8 mouse cellular contexts compared by ENCODE assay signal in the genomic region with DNA sequence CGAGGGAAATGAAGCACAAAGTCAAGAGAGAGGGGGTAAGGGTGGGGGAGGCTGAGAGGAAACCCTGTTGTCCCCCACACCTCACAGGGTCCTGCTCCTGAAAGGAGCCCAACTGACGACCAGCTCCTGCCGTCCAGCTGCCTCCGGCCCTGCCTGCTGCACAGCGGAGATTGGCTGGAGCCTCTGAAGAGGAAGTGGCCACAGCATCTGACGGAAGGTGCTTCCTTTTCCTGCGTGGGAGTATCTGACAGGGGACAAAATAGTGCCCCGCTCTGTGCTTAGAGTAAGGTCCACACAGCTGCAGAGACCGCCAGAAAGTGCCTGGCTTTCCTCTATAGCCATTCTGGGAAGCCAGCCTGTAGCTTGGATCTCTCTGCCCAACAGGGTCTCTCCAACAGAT. TPM values are rescaled to one million over a fixed set of nuclear protein-coding genes. Genes with fewer than 3 reads are reported as not detected.
DNase-seq lines count a peak whose midpoint lies in the region; ATAC-seq lines count a peak whose summit lies in the region.

No protein-coding gene starts in this region.

- H3K4me3 ChIP-seq in heart, embryonic 12.5 days: peak overlapping the region; percentile 22

- no peaks in the 10 kb centered on the region for H3K36me3 ChIP-seq in heart, embryonic 12.5 days

- 58% methylated on average over 9 of the region's 9 CpGs for WGBS in heart, embryonic 12.5 days

- no peaks in the 10 kb centered on the region for H3K4me1 ChIP-seq in heart, embryonic 12.5 days (replicated peaks)

- ATAC-seq in heart, embryonic 12.5 days (ENCODE audit: insufficient number of reproducible peaks, low FRiP score): 0 out of 2 replicates have a peak, but pooled peaks have one; percentile 25
- peak; percentile 70 for ATAC-seq in megakaryocyte progenitor cell, adult 5-6 weeks (replicated peaks; ENCODE audit: poor library complexity)

- H3K9me3 ChIP-seq in heart, embryonic 12.5 days (replicated peaks): no peaks in the 10 kb centered on the region

- no peak overlapping the region for H3K27ac ChIP-seq in heart, embryonic 12.5 days (ENCODE audit: poor library complexity, severe bottlenecking)

- DNase-seq in layer of hippocampus, adult 9-11 months: peak; percentile 53
- no peak for DNase-seq in layer of hippocampus, adult 9-10 months (ENCODE audit: low spot score)
- DNase-seq in kidney, postnatal 4 days: peak; percentile 55 to 70
- no peak for DNase-seq in urinary bladder, postnatal 4 days (ENCODE audit: low spot score in 2 of 2)
- no peak for DNase-seq in urinary bladder, adult 2 months (ENCODE audit: low spot score)
- no peak for DNase-seq in ovary, postnatal 36 days (ENCODE audit: low spot score)

- H3K4me2 ChIP-seq in heart, embryonic 12.5 days: peak overlapping the region; percentile 48

- 0 out of 2 replicates have a peak, but pooled peaks cover 3% of the 10 kb centered on the region for H3K27me3 ChIP-seq in heart, embryonic 12.5 days (replicated peaks)

- H3K9ac ChIP-seq in heart, embryonic 12.5 days: no peak overlapping the region

RNA-seq across cellular contexts. Expression of a gene that starts 36.9 kb away (rescaled TPM):
- 2.1 and 2.5 TPM in 2 replicates for polyA plus RNA-seq in heart, embryonic 12.5 days (2016; fragmentation: Nextera tagmentation; extraction: Ambion mirVana)
- 7.0 and 11.0 TPM in 2 replicates for total RNA-seq in megakaryocyte progenitor cell, adult 5-6 weeks (2015)
- 23.0 and 30.6 TPM in 2 replicates for total RNA-seq in megakaryocyte progenitor cell, adult 5-6 weeks (2017)
- 2.3 and 2.7 TPM in 2 replicates for polyA plus RNA-seq in urinary bladder, adult 2 months (2012; rRNA removed)

Comparison
In these comparisons a context has a peak if more than half of its experiments do, and no peak if none do; other contexts are left out.
1. DNase-seq: peak in layer of hippocampus, adult 9-11 months (single experiment) and kidney, postnatal 4 days (2 of 2); none in layer of hippocampus, adult 9-10 months (single experiment), urinary bladder, postnatal 4 days (0 of 2), urinary bladder, adult 2 months (single experiment) and ovary, postnatal 36 days (single experiment).